Mouse (Mus musculus): Measurements from ENCODE around the gene Rassf3.

- TF ChIP-seq CTCF (IDR thresholded peaks at IDR 0.05; ENCODE audit: control insufficient read depth, insufficient read depth, insufficient replicate concordance, low read depth, low read length), result no peak
- TF ChIP-seq POLR2A (IDR thresholded peaks at IDR 0.05; ENCODE audit: control insufficient read depth, low read depth, low read length), result no peak
Observed at GRCm38 (mm10) chr10:121474288-121474687, 1.9 kb downstream of the Rassf3 start.
